Mouse (Mus musculus) hindbrain, embryonic 11.5 days (tissue): ENCODE results near the gene Scn3b. TPM values are rescaled to one million over a fixed set of nuclear protein-coding genes. Genes with fewer than 3 reads are reported as not detected.

Source experiments
- ATAC-seq: fragments of 200-750 bp; cut with Nextera tagmentation; 2 replicates; pipeline ENCODE4 v1.8.0; 2017; ENCODE audit warnings: mild to moderate bottlenecking, moderate TSS enrichment, moderate library complexity; ENCODE audit not compliant: low FRiP score
- DNase-seq: peaks from one replicate; pipeline ENCODE4 v3.0.0-alpha.2; 2015; ENCODE audit warnings: low spot score
- H3K27ac ChIP-seq: fragments of 300-500 bp; sonication (generic); 2 replicates; pipeline ENCODE4 v1.5.1; 2014; ENCODE audit warnings: mild to moderate bottlenecking, low read depth, low read length
- H3K27me3 ChIP-seq: fragments of 300-500 bp; sonication (generic); 2 replicates; pipeline ENCODE4 v1.6.1; 2014; ENCODE audit warnings: mild to moderate bottlenecking, low read length, moderate library complexity, mixed read lengths; ENCODE audit not compliant: control insufficient read depth, insufficient read depth
- H3K36me3 ChIP-seq: fragments of 300-500 bp; sonication (generic); 2 replicates; pipeline ENCODE4 v1.6.1; 2014; ENCODE audit warnings: mild to moderate bottlenecking, low read length, moderate library complexity, mixed read lengths; ENCODE audit not compliant: control insufficient read depth, insufficient read depth
- H3K4me1 ChIP-seq: fragments of 300-500 bp; sonication (generic); replicated peaks from 2 replicates; pipeline ENCODE4 v1.6.1; 2014; ENCODE audit warnings: low read length, mixed read lengths; ENCODE audit not compliant: control insufficient read depth, insufficient read depth
- H3K4me2 ChIP-seq: fragments of 300-500 bp; sonication (generic); replicated peaks from 2 replicates; pipeline ENCODE4 v1.6.1; 2014; ENCODE audit warnings: mild to moderate bottlenecking, low read depth, low read length
- H3K4me3 ChIP-seq: fragments of 300-500 bp; sonication (generic); 2 replicates; pipeline ENCODE4 v1.5.1; 2014; ENCODE audit warnings: low read depth, low read length
- H3K9ac ChIP-seq: fragments of 300-500 bp; sonication (generic); 2 replicates; pipeline ENCODE4 v1.6.1; 2014; ENCODE audit warnings: low read depth, low read length
- H3K9me3 ChIP-seq: fragments of 300-500 bp; sonication (generic); 2 replicates; pipeline ENCODE4 v1.6.1; 2016; ENCODE audit warnings: low read length; ENCODE audit not compliant: control insufficient read depth
- WGBS: fragments of 180-500 bp; shearing (Covaris S2); extraction: QIAGEN DNeasy Blood & Tissue Kit; methylation state at CpG from one replicate; pipeline ENCODE4 v1.1.7; 2014; 5-methylcytosine and 5-hydroxymethylcytosine counted together
- polyA plus RNA-seq: library from polyadenylated mRNA; unstranded; fragments of >200 nt; fragmentation: Nextera tagmentation; extraction: Ambion mirVana; gene quantifications from 2 replicates; pipeline ENCODE4 v1.2.1, GENCODE M21; 2014

Scn3b gene
- polyA plus RNA-seq, 1 experiment from 2014 or later = 22.5 TPM

GRCm38 (mm10) chr9:40299323-40299722 lies 30.3 kb downstream of the Scn3b start:
- no peak overlapping the region for H3K4me3 ChIP-seq
- H3K4me2 ChIP-seq = no peak overlapping the region
- ATAC-seq = no peak
- no peak overlapping the region for H3K9ac ChIP-seq
- no peaks in the 10 kb centered on the region for H3K36me3 ChIP-seq
- H3K9me3 ChIP-seq = no peaks in the 10 kb centered on the region
- no peak for DNase-seq
- WGBS = 89% methylated on average over 7 of the region's 7 CpGs
- H3K27ac ChIP-seq = no peak overlapping the region
- no peaks in the 10 kb centered on the region for H3K4me1 ChIP-seq
- H3K27me3 ChIP-seq = no peaks in the 10 kb centered on the region

DNA sequence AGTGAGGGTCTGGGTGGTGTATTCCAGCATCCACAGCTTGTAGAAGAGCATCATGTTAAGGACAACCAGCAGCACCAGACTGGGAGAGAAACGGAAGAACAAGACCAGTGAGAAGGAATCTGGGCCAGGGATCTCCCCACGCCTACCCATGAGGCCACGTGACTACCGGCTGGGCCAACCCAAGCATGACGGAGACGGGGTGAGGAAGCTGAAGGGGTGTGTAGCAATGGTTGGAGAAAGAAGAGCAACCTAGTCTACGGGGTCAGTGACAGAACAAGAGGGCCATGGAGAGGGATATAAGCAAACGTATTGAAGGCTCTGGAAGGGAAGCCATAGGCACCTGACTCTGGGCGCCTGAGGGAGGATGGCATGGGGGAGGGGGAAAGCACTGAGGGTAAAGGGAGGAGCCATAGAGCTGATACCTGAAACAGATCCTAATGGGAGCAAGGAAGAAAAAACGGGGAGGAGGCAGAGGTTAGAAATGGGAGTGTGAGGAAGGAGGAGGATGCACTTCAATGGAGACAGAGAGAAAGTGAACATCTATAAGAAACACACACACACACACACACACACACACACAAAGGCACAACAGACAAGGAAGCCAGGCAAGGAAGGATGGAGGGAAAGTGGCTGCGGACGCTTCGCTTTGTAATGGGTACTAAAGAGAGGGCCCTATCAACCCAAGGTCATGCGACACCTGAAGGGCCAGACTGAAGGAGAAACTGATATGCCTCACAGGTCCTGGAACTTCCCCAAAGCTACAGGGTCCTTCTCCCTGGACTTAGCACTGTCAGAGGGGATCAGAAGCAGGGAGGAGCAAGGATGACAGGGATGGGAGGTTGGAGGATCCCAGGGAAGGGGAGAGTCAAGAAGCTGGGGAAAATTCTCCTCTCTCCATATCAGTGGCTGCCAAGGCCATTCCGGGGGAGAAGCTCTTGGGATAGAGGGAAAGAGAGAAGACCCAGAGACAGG lies 31.3 kb downstream of the Scn3b start:
- ATAC-seq (no peak), DNase-seq (no peak)
- H3K27me3 ChIP-seq = no peaks in the 10 kb centered on the region
- 91% methylated on average over 15 of the region's 15 CpGs for WGBS
- no peak overlapping the region for H3K9ac ChIP-seq
- H3K4me3 ChIP-seq = no peak overlapping the region
- no peak overlapping the region for H3K27ac ChIP-seq
- H3K9me3 ChIP-seq = no peaks in the 10 kb centered on the region
- H3K4me2 ChIP-seq = no peak overlapping the region
- no peaks in the 10 kb centered on the region for H3K36me3 ChIP-seq
- H3K4me1 ChIP-seq = no peaks in the 10 kb centered on the region

DNA sequence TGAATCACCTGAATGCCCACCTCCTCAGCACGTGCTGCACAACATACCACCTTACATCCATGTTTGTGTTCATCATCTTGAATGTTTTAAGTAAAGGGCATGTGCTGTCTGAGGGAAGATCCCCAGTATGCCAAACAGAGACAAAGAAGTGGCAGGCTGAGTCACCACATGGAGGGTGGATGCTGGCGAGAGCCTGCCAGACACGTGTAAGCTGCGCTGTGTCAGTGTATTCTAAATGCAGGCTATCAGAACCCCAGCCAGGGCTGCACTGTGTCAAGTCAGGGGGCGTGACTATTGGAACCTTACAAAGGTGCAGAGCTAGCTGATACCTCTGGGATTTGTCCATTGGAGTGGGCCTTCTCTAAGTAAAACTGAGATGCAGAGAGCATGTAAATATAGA lies 32.5 kb downstream of the Scn3b start:
- Histone ChIP-seq H3K4me2 (no peak overlapping the region), H3K27ac (no peak overlapping the region), H3K9me3 (no peaks in the 10 kb centered on the region), H3K4me3 (no peak overlapping the region), H3K36me3 (no peaks in the 10 kb centered on the region), H3K9ac (no peak overlapping the region), H3K4me1 (no peaks in the 10 kb centered on the region), H3K27me3 (no peaks in the 10 kb centered on the region)
- no peak for DNase-seq
- ATAC-seq = no peak
- WGBS = 86% methylated on average over 5 of the region's 5 CpGs

DNA sequence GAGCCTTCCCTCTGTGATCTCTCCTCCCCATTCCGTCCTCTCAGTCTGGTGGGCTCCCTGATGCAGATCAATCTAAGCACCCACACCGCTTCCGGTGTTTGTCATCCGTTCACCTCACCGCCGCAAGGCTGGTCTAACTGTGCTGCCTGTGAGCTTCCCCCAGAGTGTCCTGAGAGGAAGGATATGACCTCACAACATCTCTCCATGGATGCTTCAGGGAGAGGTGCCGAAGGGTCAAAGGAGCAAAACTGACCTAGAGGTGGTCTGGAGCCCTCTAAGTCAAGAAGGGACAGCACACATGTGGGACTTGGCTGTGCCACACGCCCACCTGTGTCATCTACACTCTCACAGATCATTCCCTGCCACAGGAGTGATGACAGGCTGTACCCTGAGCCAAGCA lies 33.4 kb downstream of the Scn3b start:
- Histone ChIP-seq H3K4me2 (no peak overlapping the region), H3K9me3 (no peaks in the 10 kb centered on the region), H3K4me3 (no peak overlapping the region), H3K27ac (no peak overlapping the region), H3K27me3 (no peaks in the 10 kb centered on the region), H3K36me3 (no peaks in the 10 kb centered on the region), H3K9ac (no peak overlapping the region), H3K4me1 (no peaks in the 10 kb centered on the region)
- DNase-seq (no peak), ATAC-seq (no peak)
- 93% methylated on average over 8 of the region's 8 CpGs for WGBS

- Histone ChIP-seq H3K36me3 (no peaks in the 10 kb centered on the region), H3K4me2 (no peak overlapping the region), H3K4me1 (no peaks in the 10 kb centered on the region), H3K9me3 (no peaks in the 10 kb centered on the region), H3K9ac (no peak overlapping the region), H3K27me3 (no peaks in the 10 kb centered on the region), H3K27ac (no peak overlapping the region), H3K4me3 (no peak overlapping the region)
- DNase-seq (no peak), ATAC-seq (no peak)
- 95% methylated on average over 8 of the region's 8 CpGs for WGBS
Measured at GRCm38 (mm10) chr9:40304243-40304642, 35.2 kb downstream of the Scn3b start.

DNA sequence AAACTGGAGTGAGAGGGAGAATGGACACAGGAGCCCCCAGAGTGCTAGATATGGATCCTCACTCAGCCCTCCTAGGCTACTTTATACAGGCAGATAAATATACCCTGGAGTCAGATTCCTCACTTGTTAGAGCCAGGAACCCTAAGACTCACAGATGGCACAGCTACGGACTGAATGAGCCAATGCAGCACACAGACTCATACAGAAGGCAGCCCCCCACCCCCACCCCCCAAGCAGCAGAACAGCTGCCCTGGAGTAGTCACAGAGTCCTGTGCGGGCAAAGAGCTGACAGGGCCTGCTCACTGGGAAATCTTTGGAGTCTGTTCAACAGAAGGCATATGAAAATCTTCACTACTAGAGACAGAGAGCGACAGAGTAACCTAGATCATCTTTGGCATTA lies 38.3 kb downstream of the Scn3b start:
- Histone ChIP-seq H3K36me3 (no peaks in the 10 kb centered on the region), H3K9me3 (no peaks in the 10 kb centered on the region), H3K4me3 (no peak overlapping the region), H3K27me3 (no peaks in the 10 kb centered on the region), H3K9ac (no peak overlapping the region), H3K4me2 (no peak overlapping the region), H3K27ac (no peak overlapping the region), H3K4me1 (no peaks in the 10 kb centered on the region)
- no peak for ATAC-seq
- no peak for DNase-seq
- 89% methylated on average over 3 of the region's 3 CpGs for WGBS

- Histone ChIP-seq H3K9me3 (no peaks in the 10 kb centered on the region), H3K4me3 (no peak overlapping the region), H3K4me1 (no peaks in the 10 kb centered on the region), H3K27ac (no peak overlapping the region), H3K27me3 (no peaks in the 10 kb centered on the region), H3K4me2 (no peak overlapping the region), H3K9ac (no peak overlapping the region), H3K36me3 (no peaks in the 10 kb centered on the region)
- ATAC-seq (no peak), DNase-seq (no peak)
- 94% methylated on average over 6 of the region's 6 CpGs for WGBS
Measured at GRCm38 (mm10) chr9:40309876-40310275, 40.9 kb downstream of the Scn3b start.

GRCm38 (mm10) chr9:40311813-40312212 lies 42.8 kb downstream of the Scn3b start:
- no peaks in the 10 kb centered on the region for H3K9me3 ChIP-seq
- no peak overlapping the region for H3K4me3 ChIP-seq
- no peak overlapping the region for H3K27ac ChIP-seq
- H3K4me2 ChIP-seq = no peak overlapping the region
- no peaks in the 10 kb centered on the region for H3K4me1 ChIP-seq
- H3K9ac ChIP-seq = no peak overlapping the region
- ATAC-seq = no peak
- H3K36me3 ChIP-seq = no peaks in the 10 kb centered on the region
- DNase-seq = no peak
- no peaks in the 10 kb centered on the region for H3K27me3 ChIP-seq
- 56% methylated on average over 9 of the region's 9 CpGs for WGBS
